Mouse (Mus musculus): ENCODE data around the gene Ciao2a.

Ciao2a gene

DNA sequence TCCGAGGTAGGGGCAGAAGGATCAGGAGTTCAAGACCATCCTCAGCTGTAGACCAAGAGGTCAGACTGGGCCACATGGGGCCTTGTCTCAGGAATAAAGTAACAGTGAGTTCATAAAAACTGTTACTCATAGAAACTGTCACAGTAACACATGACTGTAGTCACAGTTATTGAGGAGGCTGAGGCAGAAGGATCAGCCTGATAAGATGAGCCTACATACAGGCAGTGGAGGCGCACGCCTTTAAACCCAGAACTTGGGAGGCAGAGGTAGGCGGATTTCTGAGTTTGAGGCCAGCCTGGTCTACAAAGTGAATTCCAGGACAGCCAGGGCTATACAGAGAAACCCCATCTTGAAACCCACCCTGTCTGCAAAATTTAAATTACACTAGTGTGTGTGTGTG is 6.3 kb upstream of the Ciao2a start:
- DNase-seq (ENCODE audit: low read depth) = no peak

- no peak for DNase-seq (ENCODE audit: low read depth)
These were observed 5.5 kb upstream of the Ciao2a start for GRCm38 (mm10) chr9:66120945-66121344.

- DNase-seq (ENCODE audit: low read depth) = no peak
These were observed 5.0 kb upstream of the Ciao2a start for GRCm38 (mm10) chr9:66121421-66121820.

GRCm38 (mm10) chr9:66123648-66124047 is 2.8 kb upstream of the Ciao2a start:
- DNase-seq (ENCODE audit: low read depth) = no peak

GRCm38 (mm10) chr9:66124111-66124531 is 2.3 kb upstream of the Ciao2a start:
- DNase-seq (ENCODE audit: low read depth) = peak; percentile 68

- peak; percentile 99 for DNase-seq (ENCODE audit: low read depth)
These were observed 1.5 kb upstream of the Ciao2a start for GRCm38 (mm10) chr9:66124681-66125542.

DNA sequence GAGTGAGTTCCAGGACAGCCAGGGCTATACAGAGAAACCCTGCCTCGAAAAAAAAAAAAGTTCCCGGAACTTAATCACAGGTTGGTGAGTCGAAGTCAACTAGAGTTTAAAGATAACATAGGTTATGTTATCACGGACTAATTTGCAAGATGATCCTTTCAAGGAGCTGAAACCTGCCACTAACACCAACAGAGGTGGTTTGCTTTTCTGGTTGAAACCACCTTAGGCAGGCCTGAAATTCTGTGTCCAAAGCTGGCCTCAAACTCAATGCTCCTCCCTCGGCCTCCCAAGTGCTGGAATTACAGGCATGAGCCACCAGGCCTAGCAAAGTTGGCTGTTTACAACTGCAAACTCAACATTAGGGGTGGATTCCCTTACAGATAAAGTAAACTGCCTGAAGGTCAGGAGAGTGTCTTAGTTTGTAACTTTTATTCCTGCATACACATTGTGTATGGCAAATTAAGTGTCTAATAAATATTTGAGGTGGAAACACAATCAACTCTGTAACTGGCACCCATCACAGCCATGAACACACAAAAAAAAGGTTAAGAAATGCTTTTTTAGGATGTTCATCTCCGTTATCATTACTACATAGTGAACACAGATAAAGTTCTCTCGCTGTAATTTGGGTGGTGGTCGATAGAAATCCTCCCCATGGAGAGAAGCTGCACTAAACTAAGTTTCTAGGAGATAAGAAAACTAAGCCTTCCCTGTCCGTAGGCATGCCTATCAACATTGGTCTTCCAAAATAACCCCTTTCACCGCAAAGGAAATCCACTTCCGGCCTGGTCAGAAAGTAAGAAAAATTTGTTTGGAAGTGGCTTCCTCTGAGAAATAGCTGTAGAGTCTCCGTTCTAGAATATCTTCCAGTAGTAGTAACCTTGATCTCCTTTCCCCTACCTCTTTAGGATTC is 612 bp upstream of the Ciao2a start:
- peak; percentile 66 for DNase-seq (ENCODE audit: low read depth)

DNA sequence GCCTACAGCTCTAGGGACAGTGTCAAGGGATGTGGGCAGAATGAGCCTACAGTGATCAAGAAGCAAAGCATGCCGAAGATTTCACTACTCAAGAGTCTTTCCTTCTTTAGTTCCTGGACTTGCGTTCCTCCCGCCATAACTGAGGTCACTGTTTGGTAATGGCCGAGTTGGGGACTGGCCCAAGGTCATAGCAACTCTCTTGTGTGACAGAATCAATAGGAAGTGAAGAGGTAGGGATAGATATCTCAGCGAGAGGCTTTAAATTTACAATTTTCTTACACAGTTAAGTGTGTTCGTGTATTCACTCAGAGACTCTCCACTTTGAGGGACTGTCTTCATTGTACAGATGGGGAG is 759 bp downstream of the Ciao2a start:
- peak; percentile 71 for DNase-seq (ENCODE audit: low read depth)

GRCm38 (mm10) chr9:66127884-66128283 is 1.5 kb downstream of the Ciao2a start:
- DNase-seq (ENCODE audit: low read depth) = no peak

GRCm38 (mm10) chr9:66131466-66131865 is 5.1 kb downstream of the Ciao2a start:
- DNase-seq (ENCODE audit: low read depth) = peak; percentile 84

DNA sequence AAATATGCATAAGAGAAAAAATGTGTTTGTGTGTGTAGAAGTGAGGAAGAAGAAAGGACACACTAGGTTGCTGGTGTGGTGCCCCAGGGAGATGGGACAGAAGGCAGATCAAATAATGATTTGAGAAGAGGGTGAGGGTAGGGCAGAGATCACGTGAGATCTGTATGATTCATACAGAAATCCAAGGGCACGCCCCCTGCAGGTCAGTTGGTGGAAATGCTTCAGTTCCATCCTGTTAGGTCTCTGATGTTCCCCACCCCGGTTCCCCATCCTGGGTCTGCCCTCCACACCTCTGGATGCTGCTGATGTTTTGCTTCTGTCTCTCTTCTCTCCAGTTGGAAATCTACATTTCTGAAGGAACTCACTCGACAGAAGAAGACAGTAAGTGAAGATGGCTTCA is 9.6 kb downstream of the Ciao2a start:
- peak; percentile 56 for DNase-seq (ENCODE audit: low read depth)

GRCm38 (mm10) chr9:66138193-66138592 is 11.8 kb downstream of the Ciao2a start:
- no peak for DNase-seq (ENCODE audit: low read depth)

- no peak for DNase-seq (ENCODE audit: low read depth)
These were observed 15.9 kb downstream of the Ciao2a start for GRCm38 (mm10) chr9:66142265-66142664.

DNA sequence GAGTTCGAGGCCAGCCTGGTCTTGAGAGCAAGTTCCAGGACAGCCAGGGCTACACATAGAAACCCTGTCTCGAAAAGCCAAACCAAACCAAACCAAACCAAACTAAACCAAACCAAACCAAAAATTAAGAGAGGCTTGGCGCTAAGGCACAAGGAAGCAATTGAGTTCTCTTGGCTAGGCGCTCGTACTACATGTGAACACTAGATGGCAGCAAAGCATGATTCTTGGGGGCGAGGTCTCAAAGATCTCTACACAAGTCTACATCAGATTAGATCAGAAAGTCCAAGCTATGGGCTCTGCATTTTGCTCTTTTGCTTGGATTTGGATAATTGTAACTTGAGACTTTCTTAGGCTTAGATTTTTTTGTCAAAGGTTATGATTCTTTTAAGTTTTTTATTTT is 17.8 kb downstream of the Ciao2a start:
- peak; percentile 87 for DNase-seq (ENCODE audit: low read depth)

DNA sequence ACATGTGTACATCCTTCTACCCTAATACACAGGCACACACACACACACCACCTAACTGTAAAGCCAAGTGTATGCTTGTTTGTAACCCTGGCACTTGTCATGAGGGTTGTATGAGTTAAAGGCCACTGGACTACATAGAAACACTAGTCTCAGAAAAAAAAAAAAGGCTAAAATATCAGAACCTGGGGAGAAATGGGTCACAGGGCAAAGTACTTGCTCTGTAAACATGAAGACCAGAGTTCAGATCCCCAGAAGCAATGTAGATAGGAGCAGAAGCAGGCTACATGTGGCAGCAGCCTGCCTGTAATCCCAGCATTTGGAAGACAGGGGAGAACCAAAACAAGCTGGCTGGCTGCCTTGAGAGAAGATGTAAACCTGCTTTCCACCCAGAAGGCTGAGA is 19.7 kb downstream of the Ciao2a start:
- DNase-seq (ENCODE audit: low read depth) = no peak

DNA sequence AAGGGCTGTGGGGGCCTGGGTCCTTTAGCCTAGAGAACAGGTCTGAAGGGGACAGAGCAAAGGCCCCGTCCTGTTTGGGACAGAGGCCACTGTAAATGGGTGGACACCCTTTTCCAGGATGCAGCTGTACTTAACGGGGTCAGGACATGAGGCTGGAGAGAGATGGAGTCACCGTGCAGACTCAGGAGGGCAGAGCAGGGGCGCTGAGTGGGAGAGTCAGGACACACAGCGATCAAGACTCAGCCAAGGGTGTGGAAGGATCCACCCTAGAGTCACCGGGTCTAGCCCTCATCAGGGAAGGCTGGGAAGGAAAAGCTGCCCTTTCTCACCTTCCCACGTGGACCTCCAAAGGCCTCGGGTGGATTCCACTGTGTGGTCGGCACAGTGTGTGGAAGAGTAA is 25.6 kb downstream of the Ciao2a start:
- no peak for DNase-seq (ENCODE audit: low read depth)

DNA sequence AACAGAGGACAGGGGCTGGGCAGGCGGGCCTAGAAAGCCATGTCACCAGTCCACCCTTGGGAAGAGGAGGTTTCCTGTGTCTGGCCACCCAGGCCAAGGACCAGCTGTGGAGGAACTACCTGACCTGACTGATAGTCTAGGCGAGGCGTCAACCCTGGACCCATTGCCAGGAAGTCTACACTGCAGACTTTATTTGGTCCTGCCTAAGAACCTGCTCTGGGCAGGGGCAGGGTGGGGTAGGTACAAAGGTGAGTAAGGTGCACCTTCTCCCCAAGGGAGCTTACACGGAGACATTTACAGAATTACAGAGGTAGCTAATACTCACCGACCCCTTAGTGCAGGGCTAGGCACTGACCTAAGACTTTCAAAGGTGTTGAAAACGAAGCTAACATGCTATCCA is 27.2 kb downstream of the Ciao2a start:
- no peak for DNase-seq (ENCODE audit: low read depth)

DNA sequence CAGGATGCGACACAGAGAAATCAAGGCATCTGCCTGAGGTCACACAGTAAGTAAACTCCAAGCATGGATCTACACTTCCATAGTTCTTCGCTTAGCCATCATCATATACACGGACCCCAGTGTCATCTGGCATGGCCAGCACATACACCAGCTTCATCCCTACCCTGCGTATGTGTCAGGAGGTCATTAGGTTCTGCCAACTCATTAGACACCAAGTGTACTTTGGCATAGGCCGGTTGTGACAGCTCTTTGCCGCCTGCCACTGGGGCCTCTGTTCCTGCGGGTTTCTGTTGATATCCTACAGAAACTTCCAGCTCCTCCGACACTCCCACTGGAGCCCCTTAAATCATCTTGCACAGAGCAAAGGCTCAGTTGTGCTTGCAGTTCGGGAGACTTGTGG is 27.6 kb downstream of the Ciao2a start:
- no peak for DNase-seq (ENCODE audit: low read depth)

GRCm38 (mm10) chr9:66155534-66155933 is 29.1 kb downstream of the Ciao2a start:
- DNase-seq (ENCODE audit: low read depth) = peak; percentile 48

DNA sequence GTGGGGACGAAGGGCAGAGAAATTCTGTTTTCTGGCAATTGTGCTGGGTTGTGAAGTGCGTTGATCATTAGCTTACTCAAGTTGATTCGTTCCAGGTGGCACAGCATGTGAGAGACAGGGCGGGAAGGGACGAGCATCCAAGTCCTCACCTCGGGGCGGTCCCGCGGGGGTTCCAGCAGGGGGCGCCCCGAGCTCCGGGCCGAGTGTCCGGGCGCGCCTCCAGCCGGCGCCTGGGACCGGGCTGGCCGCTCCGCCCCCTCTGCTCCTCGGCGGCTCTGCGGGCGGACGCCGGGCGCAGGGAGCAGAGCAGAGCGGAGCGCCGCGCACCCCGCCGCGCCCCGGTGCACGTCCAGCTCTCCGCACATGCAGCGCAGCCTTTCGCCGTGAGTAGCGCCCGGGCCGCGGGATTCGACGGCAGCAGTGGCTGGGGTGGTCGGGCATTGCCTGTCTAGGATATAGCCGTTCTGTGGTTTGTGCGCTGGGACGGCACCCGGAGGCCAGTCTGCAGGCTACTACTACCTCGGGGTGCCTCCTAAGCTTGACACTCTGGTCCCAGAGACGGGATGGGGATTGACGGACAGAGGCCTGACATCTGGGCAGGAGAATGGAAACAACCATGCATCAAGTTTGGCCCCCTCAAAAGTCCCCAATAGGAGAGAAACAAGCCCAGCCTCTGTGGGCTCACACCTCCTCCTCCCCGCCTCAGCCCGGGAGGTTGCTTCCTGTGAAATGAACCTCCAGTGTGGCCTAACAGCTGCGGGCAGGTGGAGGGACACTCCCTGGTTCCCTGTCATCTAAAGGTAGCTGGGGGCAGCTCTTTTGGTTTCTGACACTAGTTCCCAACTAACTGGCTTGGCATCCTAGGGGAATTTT is 31.8 kb downstream of the Ciao2a start, which contains the start of gene Dapk2:
Gene Dapk2, plus strand, starts transcription at position 266 of the 873 bp plus-strand sequence.
- DNase-seq (ENCODE audit: low read depth) = no peak

- DNase-seq (ENCODE audit: low read depth) = no peak
These were observed 32.5 kb downstream of the Ciao2a start for GRCm38 (mm10) chr9:66158885-66159430.

GRCm38 (mm10) chr9:66160155-66160554 is 33.7 kb downstream of the Ciao2a start:
- DNase-seq (ENCODE audit: low read depth) = no peak

All from 416B (cell line).